Mouse (Mus musculus) heart, adult 2 months (tissue): ENCODE measurements at regions not wholly inside any gene's neighbourhood (a gene's known extent, or its start where the extent isn't known, plus 50 kb on each side); places are given as distances from the start of the nearest gene placed in this dataset.

ENCODE experiments used
- DNase-seq, 2 experiments: peaks; one replicate each; pipeline ENCODE4 v3.0.0; 2021
- H3K27ac ChIP-seq: fragments of 200-600 bp; 2 replicates; pipeline ENCODE4 v1.8.1; 2022
- H3K27me3 ChIP-seq: fragments of 200-500 bp; 2 replicates; pipeline ENCODE4 v1.6.1; 2012; ENCODE audit warnings: mild to moderate bottlenecking, low read length, inconsistent platforms, mixed read lengths; ENCODE audit not compliant: control insufficient read depth, insufficient read depth
- H3K36me3 ChIP-seq: fragments of 200-500 bp; 2 replicates; pipeline ENCODE4 v1.6.1; 2012; ENCODE audit warnings: low read length, inconsistent platforms; ENCODE audit not compliant: control insufficient read depth, insufficient read depth
- H3K4me1 ChIP-seq: fragments of 200-500 bp; 2 replicates; pipeline ENCODE4 v1.6.1; 2011; ENCODE audit warnings: low read length; ENCODE audit not compliant: control insufficient read depth, insufficient read depth
- H3K4me3 ChIP-seq: fragments of 200-600 bp; 2 replicates; pipeline ENCODE4 v1.8.1; 2022
- H3K79me2 ChIP-seq: fragments of 200-500 bp; replicated peaks from 2 replicates; pipeline ENCODE4 v1.6.1; 2012; ENCODE audit warnings: mild to moderate bottlenecking, inconsistent platforms, low read length, moderate library complexity, mixed read lengths; ENCODE audit not compliant: control insufficient read depth, insufficient read depth
- H3K9ac ChIP-seq: fragments of 200-500 bp; 2 replicates; pipeline ENCODE4 v1.6.1; 2012; ENCODE audit warnings: low read depth, mild to moderate bottlenecking, control low read depth, inconsistent platforms, low read length, mixed read lengths
- CTCF ChIP-seq: fragments of 200-600 bp; IDR thresholded peaks from 2 replicates; pipeline ENCODE4 v1.8.1; 2022; ENCODE audit warnings: antibody characterized with exemption, mild to moderate bottlenecking, moderate library complexity
- EP300 ChIP-seq: fragments of 200-500 bp; IDR thresholded peaks from 2 replicates; pipeline ENCODE4 v1.6.1; 2011; ENCODE audit warnings: low read depth, low read length, control low read depth; ENCODE audit not compliant: insufficient read depth
- POLR2A ChIP-seq: fragments of 200-500 bp; IDR thresholded peaks from 2 replicates; pipeline ENCODE4 v1.6.1; 2011; ENCODE audit warnings: mild to moderate bottlenecking, low read depth, low read length, control low read depth; ENCODE audit not compliant: insufficient read depth
- WGBS: fragments of 180-500 bp; shearing (Covaris S2); methylation state at CpG from one replicate; pipeline ENCODE4 v1.1.7; 2018; 5-methylcytosine and 5-hydroxymethylcytosine counted together
- intact Hi-C: fragments of 180-260 bp; cut with DNase I; formaldehyde crosslinking; loops from one replicate; pipeline ENCODE4 v1.15.1; 2025

- no peak overlapping the region for H3K4me3 ChIP-seq
- H3K27me3 ChIP-seq, result no peaks in the 10 kb centered on the region
- no peak overlapping the region for H3K27ac ChIP-seq
- no peaks in the 10 kb centered on the region for H3K79me2 ChIP-seq
- WGBS, result 75% methylated on average over 11 of the region's 11 CpGs
- DNase-seq, result no peak
- intact Hi-C loops, result no loop called here
- no peaks in the 10 kb centered on the region for H3K4me1 ChIP-seq
- TF ChIP-seq POLR2A, result no peak
- no peak for TF ChIP-seq EP300
- no peak for TF ChIP-seq CTCF
- no peaks in the 10 kb centered on the region for H3K36me3 ChIP-seq
- H3K9ac ChIP-seq, result no peak overlapping the region
Observed at GRCm38 (mm10) chr11:109088488-109089252, 55.5 kb downstream of the E030025P04Rik start.

GRCm38 (mm10) chr11:109081957-109082356, 62.2 kb downstream of the E030025P04Rik start:
- Histone ChIP-seq H3K79me2 (no peaks in the 10 kb centered on the region), H3K27ac (no peak overlapping the region), H3K36me3 (no peaks in the 10 kb centered on the region), H3K4me1 (no peaks in the 10 kb centered on the region), H3K4me3 (no peak overlapping the region), H3K27me3 (peaks cover 1% of the 10 kb centered on the region; the same call in 1 of the 2 replicates), H3K9ac (no peak overlapping the region)
- WGBS, result 90% methylated on average over 4 of the region's 4 CpGs
- intact Hi-C loops, result no loop called here
- DNase-seq, result no peak
- TF ChIP-seq EP300, result no peak
- TF ChIP-seq POLR2A, result no peak
- no peak for TF ChIP-seq CTCF

- no peak overlapping the region for H3K4me3 ChIP-seq
- intact Hi-C loops, result no loop called here
- H3K27ac ChIP-seq, result no peak overlapping the region
- no peaks in the 10 kb centered on the region for H3K79me2 ChIP-seq
- H3K4me1 ChIP-seq, result no peaks in the 10 kb centered on the region
- 28% methylated on average over 10 of the region's 10 CpGs for WGBS
- DNase-seq, result no peak
- TF ChIP-seq EP300 (no peak), POLR2A (no peak), CTCF (no peak)
- peaks cover 1% of the 10 kb centered on the region; the same call in 1 of the 2 replicates for H3K27me3 ChIP-seq
- no peak overlapping the region for H3K9ac ChIP-seq
- no peaks in the 10 kb centered on the region for H3K36me3 ChIP-seq
Observed at GRCm38 (mm10) chr11:109081454-109081853, 62.7 kb downstream of the E030025P04Rik start.

- no peak for TF ChIP-seq POLR2A
- TF ChIP-seq CTCF, result no peak
- no peak for TF ChIP-seq EP300
- no peak for DNase-seq
- 76% methylated on average over 9 of the region's 9 CpGs for WGBS
- H3K27me3 ChIP-seq, result peaks cover 1% of the 10 kb centered on the region; the same call in 1 of the 2 replicates
- H3K27ac ChIP-seq, result no peak overlapping the region
- intact Hi-C loops, result no loop called here
- H3K36me3 ChIP-seq, result no peaks in the 10 kb centered on the region
- H3K79me2 ChIP-seq, result no peaks in the 10 kb centered on the region
- H3K4me1 ChIP-seq, result no peaks in the 10 kb centered on the region
- no peak overlapping the region for H3K4me3 ChIP-seq
- no peak overlapping the region for H3K9ac ChIP-seq
Observed at GRCm38 (mm10) chr11:109080847-109081415, 63.2 kb downstream of the E030025P04Rik start.

- no peak for DNase-seq
- Histone ChIP-seq H3K4me3 (no peak overlapping the region), H3K79me2 (no peaks in the 10 kb centered on the region), H3K27ac (no peak overlapping the region), H3K27me3 (peaks cover 1% of the 10 kb centered on the region; the same call in 1 of the 2 replicates), H3K9ac (no peak overlapping the region), H3K36me3 (no peaks in the 10 kb centered on the region), H3K4me1 (no peaks in the 10 kb centered on the region)
- intact Hi-C loops, result no loop called here
- no peak for TF ChIP-seq POLR2A
- no peak for TF ChIP-seq CTCF
- no peak for TF ChIP-seq EP300
- WGBS, result 59% methylated on average over 4 of the region's 4 CpGs
Observed at GRCm38 (mm10) chr11:109079466-109079865, 64.7 kb downstream of the E030025P04Rik start.
